Mouse (Mus musculus) megakaryocyte, adult 5-6 weeks (primary cell): ENCODE results near the gene Osm. TPM values are rescaled to one million over a fixed set of nuclear protein-coding genes. Genes with fewer than 3 reads are reported as not detected.
A peak's percentile ranks its signal among the peaks of the same experiment; 100 is the strongest.

Experiments used
- ATAC-seq: 2 replicates; pipeline ENCODE4 v1.8.0; 2016; ENCODE audit warnings: mild to moderate bottlenecking, inconsistent platforms; ENCODE audit not compliant: poor library complexity, severe bottlenecking
- total RNA-seq, 2 experiments: library from RNA; stranded (forward) in 1 of 2; stranded (reverse) in 1 of 2; fragments of 153-499, 151-499 nt in 1 of 2; fragments of 221-1000, 200-1000 nt in 1 of 2; gene quantifications; 2 replicates each; pipeline versions ENCODE4 v1.2.3 to v1.2.4; 2015 to 2017

The Osm gene
- total RNA-seq, 2 experiments from 2014 or later, result 34.4 to 39.2 TPM

DNA sequence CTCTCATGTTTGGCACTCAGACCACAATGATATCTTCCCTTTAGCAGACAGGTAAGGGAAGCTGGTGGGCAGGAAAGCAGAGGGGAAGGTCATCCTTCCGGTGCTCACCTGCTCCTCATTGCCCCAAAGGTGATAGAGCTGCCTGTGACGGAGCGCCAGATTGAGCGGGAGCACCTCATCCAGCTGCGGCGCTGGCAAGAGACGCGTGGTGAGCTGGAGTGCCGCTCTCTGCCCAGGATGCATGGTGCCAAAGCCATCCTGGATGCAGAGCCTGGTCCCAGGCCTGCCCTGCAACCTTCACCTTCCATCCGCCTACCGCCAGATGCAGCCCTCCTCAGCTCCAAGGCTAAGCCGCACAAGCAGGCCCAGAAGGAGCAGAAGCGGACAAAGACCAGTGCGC lies 21.6 kb upstream of the Osm start:
- ATAC-seq, result no peak

DNA sequence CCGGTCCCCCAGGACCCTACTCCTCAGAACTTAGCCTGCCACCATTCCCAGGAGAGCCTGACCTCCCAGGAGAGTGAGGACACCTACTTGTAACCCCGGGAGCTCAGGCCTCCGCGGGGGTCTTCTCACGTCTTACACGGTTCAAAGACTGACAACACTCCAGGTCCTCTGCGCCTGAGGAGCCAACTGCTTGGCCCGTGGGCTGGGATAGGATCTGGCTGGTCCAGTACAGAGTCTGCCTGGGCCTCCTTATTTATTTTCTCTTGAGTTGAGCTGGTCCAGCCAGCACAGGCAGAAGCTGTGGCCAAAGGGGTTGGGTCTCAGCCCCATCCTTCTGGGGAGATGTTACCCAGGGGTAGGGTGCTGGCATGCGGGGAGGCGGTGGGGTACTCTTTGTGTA lies 21.2 kb upstream of the Osm start:
- ATAC-seq, result no peak

DNA sequence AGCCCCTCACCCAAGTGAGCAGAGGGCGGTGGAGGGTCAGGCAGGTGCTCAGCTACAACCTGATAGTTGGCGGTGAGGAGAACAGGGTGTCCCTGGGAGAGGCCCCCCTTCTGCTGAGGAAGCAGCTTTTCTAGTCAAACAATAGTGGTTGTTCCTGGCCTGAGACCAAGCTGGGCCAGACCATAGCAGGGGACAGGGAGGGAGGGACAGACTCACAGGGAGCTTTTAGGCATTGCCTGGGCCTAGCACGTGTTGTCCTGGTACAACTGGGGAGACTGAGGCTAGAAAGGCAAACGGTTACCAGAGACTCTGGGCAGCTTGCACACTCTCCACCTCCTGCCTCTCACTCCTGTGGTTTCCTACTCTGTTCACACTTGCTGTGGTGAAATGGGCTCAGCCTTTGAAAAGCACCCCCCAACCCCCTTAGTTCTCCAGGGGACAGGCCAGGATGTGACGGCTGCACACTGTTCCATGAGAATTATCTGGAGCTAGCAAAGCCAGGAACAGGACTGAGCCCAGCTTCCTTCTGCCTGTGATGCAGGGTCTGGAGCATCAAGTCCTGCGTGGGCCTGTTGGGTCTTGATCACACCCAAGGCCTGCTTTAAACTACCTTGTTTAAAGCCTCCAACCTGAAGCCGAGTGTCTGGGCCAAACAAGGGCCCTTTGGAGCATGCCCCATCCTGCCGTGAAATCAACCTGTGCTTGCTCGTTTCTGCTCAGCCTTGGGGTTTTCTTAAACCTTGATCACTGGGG lies 19.8 kb upstream of the Osm start:
- no peak for ATAC-seq

DNA sequence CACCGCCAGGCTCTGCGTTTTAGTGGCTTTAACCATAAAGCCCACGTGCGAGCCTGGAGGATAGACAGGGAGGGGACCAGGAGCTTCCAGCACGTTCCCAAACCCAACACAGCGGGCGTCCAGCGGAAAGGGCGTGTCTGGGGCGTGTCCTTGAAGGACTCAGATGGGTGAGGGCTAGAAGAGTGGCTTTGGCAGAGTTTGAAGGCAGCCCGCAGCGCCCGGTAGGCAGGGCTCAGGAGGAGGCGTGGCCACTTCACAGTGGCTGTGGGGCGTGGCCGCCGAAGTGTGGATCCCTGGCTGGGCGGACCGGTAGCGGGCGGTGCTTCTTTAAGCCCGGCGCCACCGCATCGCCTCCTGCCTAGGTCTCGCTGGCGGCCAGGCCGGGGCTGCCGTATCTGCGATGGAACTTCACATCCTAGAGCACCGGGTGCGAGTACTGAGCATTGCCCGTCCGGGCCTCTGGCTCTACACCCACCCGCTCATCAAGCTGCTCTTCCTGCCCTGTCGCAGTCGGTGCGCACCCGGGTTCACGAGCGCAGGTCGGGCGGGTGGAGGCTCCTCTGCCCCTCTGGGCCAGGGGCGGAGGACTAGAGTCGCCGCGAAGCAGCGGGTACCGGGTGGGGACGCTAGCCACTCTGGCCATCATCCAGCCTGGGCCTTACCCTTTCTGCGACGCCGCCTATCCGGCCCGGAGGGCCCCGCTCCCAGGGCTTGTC lies 18.1 kb upstream of the Osm start, which contains the start of gene Castor1:
Gene Castor1, plus strand, starts transcription at position 312 of the 716 bp plus-strand sequence.
- ATAC-seq, result peak; percentile 89

- no peak for ATAC-seq
These were observed 17.6 kb upstream of the Osm start for GRCm38 (mm10) chr11:4218637-4219036.

- ATAC-seq, result no peak
These were observed 16.9 kb upstream of the Osm start for GRCm38 (mm10) chr11:4219317-4219751.

- no peak for ATAC-seq
These were observed 16.3 kb upstream of the Osm start for GRCm38 (mm10) chr11:4219908-4220307.

DNA sequence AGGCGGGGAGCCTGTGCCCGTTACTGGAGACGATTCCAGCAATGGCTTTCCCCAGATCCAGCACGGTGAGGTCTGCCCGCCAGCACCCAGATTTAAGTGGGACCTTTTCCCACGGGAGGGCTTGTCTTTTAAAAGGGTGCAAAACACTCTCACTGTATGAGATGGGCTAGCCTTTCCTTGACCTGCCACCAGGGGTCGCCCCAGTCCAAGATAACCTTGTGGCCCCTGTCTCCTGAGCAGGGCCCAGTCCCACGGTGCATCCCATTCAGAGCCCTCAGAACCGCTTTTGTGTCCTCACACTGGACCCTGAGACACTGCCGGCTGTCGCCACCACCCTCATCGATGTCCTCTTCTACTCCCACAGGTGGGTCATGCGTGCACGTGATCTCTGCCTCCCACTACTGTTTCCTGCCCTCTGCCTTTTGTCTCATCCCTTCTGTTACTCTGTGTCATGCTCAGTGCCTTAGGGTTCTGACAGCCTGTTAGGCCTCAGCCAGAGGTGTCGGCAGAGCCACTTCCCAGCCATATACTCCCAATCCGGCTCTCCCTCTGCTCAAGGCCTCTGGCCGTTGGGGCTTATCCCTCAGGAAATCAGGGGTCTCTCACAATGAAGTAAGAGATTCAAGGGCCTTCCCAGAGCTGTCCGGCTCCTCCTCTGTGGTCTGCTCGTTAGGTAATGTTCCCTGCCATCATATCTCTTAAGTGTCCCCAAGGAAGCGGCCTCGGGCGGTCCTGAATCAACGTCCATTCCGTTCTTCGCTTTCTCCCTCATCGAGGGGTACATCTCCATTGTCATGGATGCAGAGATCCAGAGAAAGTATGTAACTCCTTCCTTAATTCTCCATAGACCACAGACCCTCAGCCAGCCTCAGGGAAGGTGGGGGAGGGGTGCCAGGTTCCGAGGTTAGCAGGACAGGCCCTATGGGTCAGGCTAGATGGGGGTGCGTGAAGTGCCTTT lies 15.5 kb upstream of the Osm start:
- peak; percentile 73 for ATAC-seq

DNA sequence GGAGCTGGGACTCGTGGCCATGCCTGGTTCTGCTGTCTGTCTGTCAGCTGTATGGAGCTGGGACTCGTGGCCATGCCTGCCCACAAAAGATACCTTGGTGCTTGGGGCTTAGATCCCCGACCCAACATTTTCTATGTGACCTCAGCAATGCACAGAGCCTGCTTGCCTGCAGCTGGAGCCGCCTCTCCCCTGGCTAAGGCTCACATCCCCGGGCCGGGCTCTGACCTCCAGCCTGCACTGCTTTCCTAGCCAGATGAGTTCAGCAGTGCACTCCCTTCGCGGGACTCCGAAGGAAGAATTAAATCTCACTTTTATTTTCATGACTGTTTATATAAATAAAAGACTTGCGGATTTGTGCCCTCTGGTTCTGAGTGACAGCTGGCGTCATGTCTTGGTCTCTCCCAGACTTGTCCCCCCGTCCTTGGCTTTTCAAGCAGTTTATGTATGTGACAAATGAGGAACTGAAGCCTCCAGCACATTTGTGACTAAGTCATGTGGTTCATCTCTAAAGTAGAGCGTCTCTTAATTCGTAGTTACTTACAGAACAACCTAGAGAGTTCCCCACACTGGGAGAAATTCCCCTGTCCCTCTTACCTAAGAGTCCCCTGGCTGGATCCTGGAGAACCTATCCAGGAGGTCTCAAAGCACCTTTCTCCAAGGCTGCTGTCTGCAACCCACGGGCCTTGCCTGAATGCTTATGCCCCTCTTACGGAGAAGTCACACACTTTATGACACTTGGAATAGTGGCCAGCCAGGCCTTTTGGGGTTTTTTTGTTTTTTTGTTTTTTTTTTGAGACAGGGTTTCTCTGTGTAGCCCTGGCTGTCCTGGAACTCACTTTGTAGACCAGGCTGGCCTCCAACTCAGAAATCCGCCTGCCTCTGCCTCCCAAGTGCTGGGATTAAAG lies 13.9 kb upstream of the Osm start:
- 0 out of 2 replicates have a peak, but pooled peaks have one; percentile 19 for ATAC-seq

DNA sequence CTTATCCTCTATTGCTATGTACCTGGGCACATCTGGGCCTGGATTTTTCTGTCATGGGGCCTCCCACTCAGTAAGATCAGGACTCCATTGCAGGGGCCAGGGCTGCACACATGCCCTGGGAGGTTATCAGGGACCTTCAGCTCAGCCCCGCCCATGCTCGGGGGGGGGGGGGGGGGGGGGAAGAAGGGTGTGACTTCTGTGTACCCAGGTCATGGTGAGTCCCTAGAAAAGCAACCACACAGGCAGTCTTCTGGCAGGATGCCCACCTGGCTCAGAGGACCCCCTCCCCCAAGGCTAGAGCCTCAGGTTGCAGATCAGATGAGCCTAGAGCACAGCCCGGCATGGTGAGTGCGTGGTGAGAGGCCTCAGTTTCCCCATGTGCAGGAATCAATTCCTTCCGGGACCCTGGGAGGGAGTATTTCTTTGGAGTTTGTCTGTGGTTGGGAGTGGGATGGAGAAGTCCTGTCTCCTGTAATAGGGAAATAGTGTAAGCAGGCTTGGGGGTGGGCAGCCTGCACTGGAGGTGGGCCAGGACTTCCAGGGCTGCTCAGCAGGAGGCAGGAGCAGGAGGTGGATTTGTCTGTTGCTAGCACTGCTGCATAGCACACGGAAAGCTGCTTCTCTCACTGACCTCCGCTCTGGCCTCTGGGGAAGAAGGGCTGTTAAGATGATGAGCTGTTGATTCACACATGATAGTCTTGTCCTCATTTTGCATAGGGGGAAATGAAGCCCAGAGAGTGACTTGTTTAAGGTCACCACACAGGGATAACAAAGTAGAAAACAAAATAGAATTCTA lies 12.6 kb upstream of the Osm start:
- ATAC-seq, result no peak

DNA sequence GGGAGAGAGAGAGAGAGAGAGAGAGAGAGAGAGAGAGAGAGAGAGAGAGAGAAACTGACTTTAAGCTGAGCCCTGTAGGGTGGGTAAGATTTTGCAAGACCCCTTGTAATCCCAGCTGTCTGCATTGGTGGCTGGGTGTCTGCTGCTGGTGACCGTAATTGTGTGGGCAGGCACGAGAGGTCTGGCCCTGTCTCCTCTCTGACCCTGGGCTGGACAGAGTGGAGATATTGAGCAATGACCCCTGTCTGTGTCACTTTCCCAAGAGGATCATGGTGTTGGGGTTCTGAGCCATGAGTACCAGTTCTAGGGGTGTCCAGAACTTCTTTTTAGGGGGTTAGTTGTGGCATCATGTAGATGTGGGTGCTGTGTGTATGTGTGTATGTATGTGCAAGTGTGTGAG lies 12.0 kb upstream of the Osm start:
- no peak for ATAC-seq

GRCm38 (mm10) chr11:4226569-4227325 lies 9.5 kb upstream of the Osm start:
- ATAC-seq, result no peak

DNA sequence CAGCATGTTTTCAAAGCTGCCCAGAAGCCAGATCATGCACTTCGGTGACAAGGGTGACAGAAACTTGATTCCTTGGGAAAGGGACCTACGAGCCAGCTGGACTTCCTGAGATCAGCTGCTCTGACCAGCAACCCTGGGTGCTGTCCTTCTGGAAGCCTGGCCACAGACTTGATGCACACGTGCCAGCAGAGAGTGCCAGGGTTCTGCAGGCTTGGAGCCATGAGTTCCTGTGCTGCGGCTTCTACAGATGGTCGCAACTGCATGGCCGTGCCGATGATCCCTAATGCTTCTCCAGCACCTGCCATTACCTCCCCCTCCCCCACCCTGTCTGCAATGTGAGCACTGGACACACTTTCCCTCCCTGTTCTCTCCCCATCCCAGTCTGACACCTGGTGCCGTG lies 7.8 kb upstream of the Osm start:
- no peak for ATAC-seq

- ATAC-seq, result peak; percentile 26
These were observed 6.4 kb upstream of the Osm start for GRCm38 (mm10) chr11:4229841-4230240.

- peak; percentile 7 for ATAC-seq
These were observed 4.8 kb upstream of the Osm start for GRCm38 (mm10) chr11:4231435-4231834.

- peak; percentile 55 for ATAC-seq
These were observed 3.6 kb upstream of the Osm start for GRCm38 (mm10) chr11:4232644-4233043.

- no peak for ATAC-seq
These were observed 1.1 kb upstream of the Osm start for GRCm38 (mm10) chr11:4235052-4235655.

- ATAC-seq, result peak; percentile 28
These were observed 387 bp downstream of the Osm start for GRCm38 (mm10) chr11:4236546-4237067.
